In genomic region chr8:70466771-70467170, GRCm38 (mm10) we compare ENCODE assay signal across 12 mouse cellular contexts. TPM values are rescaled to one million over a fixed set of nuclear protein-coding genes. Genes with fewer than 3 reads are reported as not detected.
A peak's percentile ranks its signal among the peaks of the same experiment; 100 is the strongest.
DNase-seq lines count a peak whose midpoint lies in the region; ATAC-seq and TF ChIP-seq lines count a peak whose summit lies in the region.
"Had no signal": no experiment of that assay in that cellular context is flagged by ENCODE, and none has a peak within 500 bp of the region (broad histone marks: within the 10 kb centered on the region; RNA-seq: fewer than 3 reads in every experiment).

No protein-coding gene starts in this region.

- H3K9ac ChIP-seq in ES-E14 (ENCODE audit: insufficient read depth, low read depth, low read length, poor library complexity, severe bottlenecking) = peak overlapping the region; percentile 17; the same call in 1 of the 2 replicates
- H3K9ac ChIP-seq in kidney, embryonic 16.5 days (replicated peaks; ENCODE audit: low read length) = 0 out of 2 replicates have a peak overlapping the region, but pooled peaks have one; percentile 2
- H3K9ac ChIP-seq: forebrain, embryonic 15.5 days had no signal

- H3K4me3 ChIP-seq in C2C12 (ENCODE audit: insufficient read depth, poor library complexity, severe bottlenecking) (no peak overlapping the region), ES-E14 (ENCODE audit: insufficient read depth in 1 of 2, low read depth in 1 of 2, low read length in 2 of 2, poor library complexity in 1 of 2, severe bottlenecking in 1 of 2) (no peak overlapping the region)
- no peak overlapping the region for H3K4me3 ChIP-seq in kidney, embryonic 16.5 days (ENCODE audit: low read length)
- H3K4me3 ChIP-seq: forebrain, embryonic 15.5 days had no signal

- no peak for DNase-seq in ES-E14 (ENCODE audit: low read depth, low spot score)
- DNase-seq in gastrocnemius, postnatal 36 days = peak; percentile 70 to 75
- DNase-seq in left cerebral cortex, adult 8-10 months (ENCODE audit: low spot score in 2 of 2) = no peak
- no peak for DNase-seq in right cerebral cortex, postnatal 25 days
- no peak for DNase-seq in spleen, adult 18-20 months
- DNase-seq: thymus, postnatal 4 days had no signal

- peak overlapping the region; percentile 14 for H3ac ChIP-seq in C2C12 (ENCODE audit: control insufficient read depth, insufficient read length, low read depth)

- WGBS in kidney, embryonic 16.5 days = 56% methylated on average over 11 of the region's 11 CpGs

- intact Hi-C loops in gastrocnemius, postnatal 36 days (cut with DNase I) = no loop called here

- in situ Hi-C loops in ES-E14 (cut with MboI; ENCODE audit: low sequenced_read_pairs in 2 of 2, unreplicated experiment in 2 of 2) = no loop called here

- H3K79me3 ChIP-seq in C2C12 (ENCODE audit: low read depth) = peaks cover 47% of the 10 kb centered on the region

- H3K27ac ChIP-seq in ES-E14 (ENCODE audit: insufficient read depth, low read depth, low read length, poor library complexity, severe bottlenecking) = no peak overlapping the region
- H3K27ac ChIP-seq in kidney, embryonic 16.5 days (ENCODE audit: low read length) = no peak overlapping the region
- H3K27ac ChIP-seq: forebrain, embryonic 15.5 days had no signal

- no peaks in the 10 kb centered on the region for H3K27me3 ChIP-seq in C2C12 (ENCODE audit: control insufficient read depth, insufficient read depth, insufficient read length)
- no peaks in the 10 kb centered on the region for H3K27me3 ChIP-seq in kidney, embryonic 16.5 days (ENCODE audit: insufficient read depth, low read length)
- H3K27me3 ChIP-seq: forebrain, embryonic 15.5 days; Patski had no signal

- no peak for TF ChIP-seq CTCF in C2C12 (IDR thresholded peaks at IDR 0.05; ENCODE audit: control insufficient read depth, insufficient read depth, insufficient read length)

- no peak overlapping the region for H3K4me2 ChIP-seq in kidney, embryonic 16.5 days (replicated peaks; ENCODE audit: low read depth, low read length)
- H3K4me2 ChIP-seq: forebrain, embryonic 15.5 days had no signal

- H3K79me2 ChIP-seq in C2C12 (ENCODE audit: control insufficient read depth, insufficient read depth) = peaks cover 87% of the 10 kb centered on the region

- ATAC-seq in kidney, embryonic 16.5 days (ENCODE audit: low FRiP score, low TSS enrichment) = no peak
- ATAC-seq: forebrain, embryonic 15.5 days; Patski had no signal

- peaks cover 3 to 12% of the 10 kb centered on the region in 2 experiments; a peak in 2 of 4 replicates for H3K4me1 ChIP-seq in ES-E14 (ENCODE audit: control insufficient read depth in 2 of 2, insufficient read depth in 2 of 2, low read length in 2 of 2, poor library complexity in 1 of 2)
- H3K4me1 ChIP-seq in kidney, embryonic 16.5 days (ENCODE audit: insufficient read depth, low read length) = peaks cover 11% of the 10 kb centered on the region

- peaks cover 19% of the 10 kb centered on the region for H3K36me3 ChIP-seq in C2C12 (ENCODE audit: control insufficient read depth, insufficient read depth)
- no peaks in the 10 kb centered on the region; the same call in 1 of the 2 replicates for H3K36me3 ChIP-seq in ES-E14 (ENCODE audit: control insufficient read depth, insufficient read depth, low read length, poor library complexity, severe bottlenecking)
- no peaks in the 10 kb centered on the region for H3K36me3 ChIP-seq in kidney, embryonic 16.5 days (ENCODE audit: insufficient read depth, low read length)
- H3K36me3 ChIP-seq: forebrain, embryonic 15.5 days had no signal

- H3K9me3 ChIP-seq in ES-E14 (ENCODE audit: control insufficient read depth, insufficient read depth, low read depth, low read length) = no peaks in the 10 kb centered on the region
- H3K9me3 ChIP-seq in kidney, embryonic 16.5 days (ENCODE audit: low read length) = no peaks in the 10 kb centered on the region
- H3K9me3 ChIP-seq: forebrain, embryonic 15.5 days had no signal

TF ChIP-seq in C2C12, 6 proteins besides CTCF, POLR2A, EP300 and RAD21:
- TF ChIP-seq USF1 (IDR thresholded peaks at IDR 0.05; ENCODE audit: low read depth) (no peak), MAX (IDR thresholded peaks at IDR 0.05) (no peak), FOSL1 (IDR thresholded peaks at IDR 0.05; ENCODE audit: insufficient read depth, low read length, poor library complexity, severe bottlenecking) (no peak), MYOD1 (IDR thresholded peaks at IDR 0.05; ENCODE audit: control insufficient read depth, insufficient read length, low read depth) (no peak), CEBPB (IDR thresholded peaks at IDR 0.05; ENCODE audit: low read depth) (no peak), MYOG (IDR thresholded peaks at IDR 0.05; ENCODE audit: control insufficient read depth, extremely low read depth, insufficient read length) (no peak)
TF ChIP-seq in C2C12: peak in this region for 0.

TF ChIP-seq in ES-E14, 5 proteins besides CTCF, POLR2A, EP300 and RAD21:
- TF ChIP-seq HCFC1 (IDR thresholded peaks at IDR 0.05; ENCODE audit: borderline replicate concordance, insufficient read depth, low read length) (no peak), ZNF384 (IDR thresholded peaks at IDR 0.05; ENCODE audit: low read depth, low read length) (no peak), ZC3H11A (IDR thresholded peaks at IDR 0.05; ENCODE audit: borderline replicate concordance, low read depth, low read length) (no peak), CHD2 (IDR thresholded peaks at IDR 0.05; ENCODE audit: low read depth, low read length) (no peak), MAFK (IDR thresholded peaks at IDR 0.05; ENCODE audit: insufficient read depth, low read depth, low read length) (no peak)

RNA-seq across cellular contexts. Expression of gene Klhl26, which starts 10.0 kb away (rescaled TPM):
- 34.4 TPM for polyA plus RNA-seq in C2C12 (2012; fragmentation: generic; extraction: Trizol)
- total RNA-seq in ES-E14 (2012; rRNA removed) = 21.4 and 22.8 TPM in 2 replicates
- total RNA-seq in gastrocnemius, postnatal 36 days (2021) = 1 to 10 TPM; 6.8 to 7.5 TPM
- polyA plus RNA-seq in kidney, embryonic 16.5 days (2015; fragmentation: Nextera tagmentation; extraction: Ambion mirVana) = 25.0 and 26.8 TPM in 2 replicates
- total RNA-seq in left cerebral cortex, adult 8-10 months (2022) = 10 to 100 TPM; 39.1 to 42.8 (median 40.4) TPM

RNA-seq across cellular contexts. Expression of gene Tmem59l, which starts 20.4 kb away (rescaled TPM):
- 0.36 TPM for polyA plus RNA-seq in C2C12 (2012; fragmentation: generic; extraction: Trizol)
- total RNA-seq in ES-E14 (2012; rRNA removed) = 5.3 and 8.0 TPM in 2 replicates
- not detected for total RNA-seq in gastrocnemius, postnatal 36 days (2021)
- 6.5 and 7.0 TPM in 2 replicates for polyA plus RNA-seq in kidney, embryonic 16.5 days (2015; fragmentation: Nextera tagmentation; extraction: Ambion mirVana)
- 100 to 1,000 TPM; 271 to 280 (median 273) TPM for total RNA-seq in left cerebral cortex, adult 8-10 months (2022)
- total RNA-seq: monocyte, adult 5-6 weeks had no signal
- polyA plus RNA-seq: liver, embryonic 16.5 days had no signal

RNA-seq across cellular contexts. Expression of gene Crlf1, which starts 26.2 kb away (rescaled TPM):
- 294 TPM for polyA plus RNA-seq in C2C12 (2012; fragmentation: generic; extraction: Trizol)
- total RNA-seq in ES-E14 (2012; rRNA removed) = 17.0 and 29.3 TPM in 2 replicates
- total RNA-seq in gastrocnemius, postnatal 36 days (2021) = 1 to 10 TPM; 3.4 to 3.8 TPM
- 29.3 and 30.7 TPM in 2 replicates for polyA plus RNA-seq in kidney, embryonic 16.5 days (2015; fragmentation: Nextera tagmentation; extraction: Ambion mirVana)
- 1 to 10 TPM in 2 of 4 experiments, under 1 TPM in 2; 0.94 to 1.6 (median 1.2) TPM for total RNA-seq in left cerebral cortex, adult 8-10 months (2022)
- total RNA-seq: monocyte, adult 5-6 weeks had no signal

RNA-seq across cellular contexts. Expression of gene Crtc1, which starts 27.4 kb away (rescaled TPM):
- 11.7 TPM for polyA plus RNA-seq in C2C12 (2012; fragmentation: generic; extraction: Trizol)
- 3.3 and 4.9 TPM in 2 replicates for total RNA-seq in ES-E14 (2012; rRNA removed)
- total RNA-seq in gastrocnemius, postnatal 36 days (2021) = 1 to 10 TPM; 5.3 to 7.5 TPM
- polyA plus RNA-seq in kidney, embryonic 16.5 days (2015; fragmentation: Nextera tagmentation; extraction: Ambion mirVana) = 19.9 and 22.3 TPM in 2 replicates
- 100 to 1,000 TPM; 134 to 175 (median 147) TPM for total RNA-seq in left cerebral cortex, adult 8-10 months (2022)

RNA-seq across cellular contexts. Expression of gene Rex1bd, which starts 39.8 kb away (rescaled TPM):
- 199 TPM for polyA plus RNA-seq in C2C12 (2012; fragmentation: generic; extraction: Trizol)
- 125 and 130 TPM in 2 replicates for total RNA-seq in ES-E14 (2012; rRNA removed)
- 100 to 1,000 TPM; 126 to 128 TPM for total RNA-seq in gastrocnemius, postnatal 36 days (2021)
- polyA plus RNA-seq in kidney, embryonic 16.5 days (2015; fragmentation: Nextera tagmentation; extraction: Ambion mirVana) = 133 and 135 TPM in 2 replicates
- total RNA-seq in left cerebral cortex, adult 8-10 months (2022) = 100 to 1,000 TPM; 103 to 117 (median 109) TPM

Comparison
In these comparisons a context has a peak if more than half of its experiments do, and no peak if none do; other contexts are left out.
1. DNase-seq: peak in gastrocnemius, postnatal 36 days (2 of 2); none in ES-E14 (single experiment), left cerebral cortex, adult 8-10 months (0 of 2), right cerebral cortex, postnatal 25 days (single experiment) and spleen, adult 18-20 months (0 of 2).
2. RNA of gene Tmem59l, which starts 20.4 kb away (total RNA-seq): 271 to 280 TPM in left cerebral cortex, adult 8-10 months; 5.3 to 8.0 TPM in ES-E14 and not detected in gastrocnemius, postnatal 36 days; every median in the first group is over 10 times any median in the second.